Mouse (Mus musculus): Measurements from ENCODE around the gene AC153137.1. TPM values are rescaled to one million over a fixed set of nuclear protein-coding genes. Genes with fewer than 3 reads are reported as not detected.
"Not testable (repeated sequence)": the region's sequence is repeated elsewhere in the genome, so short reads cannot be mapped to it uniquely, and the experiment has no call there.

AC153137.1 gene
- not detected in 2 replicates for polyA plus RNA-seq (2015; fragmentation: Nextera tagmentation; extraction: Ambion mirVana)

- not testable (repeated sequence) for H3K36me3 ChIP-seq (ENCODE audit: control insufficient read depth, insufficient read depth, low read length)
Measured at GRCm38 (mm10) chr1:30977868-30978267, at the start of gene AC153137.1. Gene AC153137.1, minus strand, starts transcription at chr1:30977968.

GRCm38 (mm10) chr1:31023173-31023572 lies 45.4 kb upstream of the AC153137.1 start:
- Histone ChIP-seq H3K27me3 (ENCODE audit: control insufficient read depth, insufficient read depth, low read length) (no peaks in the 10 kb centered on the region), H3K4me1 (ENCODE audit: control insufficient read depth, insufficient read depth, low read length) (no peaks in the 10 kb centered on the region), H3K9ac (ENCODE audit: low read length) (no peak overlapping the region), H3K4me2 (ENCODE audit: low read depth, low read length) (no peak overlapping the region), H3K36me3 (ENCODE audit: control insufficient read depth, insufficient read depth, low read length) (no peaks in the 10 kb centered on the region), H3K4me3 (replicated peaks; ENCODE audit: low read length) (no peak overlapping the region), H3K9me3 (replicated peaks; ENCODE audit: control insufficient read depth, low read length) (no peaks in the 10 kb centered on the region), H3K27ac (ENCODE audit: low read length) (no peak overlapping the region)
- ATAC-seq (ENCODE audit: insufficient read depth, low FRiP score) = peak; percentile 68

More at GRCm38 (mm10) chr1:30977868-30978267, at the start of gene AC153137.1:
- not testable (repeated sequence) for H3K27ac ChIP-seq (ENCODE audit: low read length); H3K4me1 ChIP-seq (ENCODE audit: control insufficient read depth, insufficient read depth, low read length); ATAC-seq (ENCODE audit: insufficient read depth, low FRiP score); H3K9ac ChIP-seq (ENCODE audit: low read length); H3K4me2 ChIP-seq (ENCODE audit: low read depth, low read length); H3K4me3 ChIP-seq (replicated peaks; ENCODE audit: low read length); H3K9me3 ChIP-seq (replicated peaks; ENCODE audit: control insufficient read depth, low read length); H3K27me3 ChIP-seq (ENCODE audit: control insufficient read depth, insufficient read depth, low read length)
- 93% methylated on average over 5 of the region's 6 CpGs for WGBS

- H3K27ac ChIP-seq (ENCODE audit: low read length) = no peak overlapping the region
- no peaks in the 10 kb centered on the region for H3K36me3 ChIP-seq (ENCODE audit: control insufficient read depth, insufficient read depth, low read length)
- no peaks in the 10 kb centered on the region for H3K27me3 ChIP-seq (ENCODE audit: control insufficient read depth, insufficient read depth, low read length)
- H3K4me1 ChIP-seq (ENCODE audit: control insufficient read depth, insufficient read depth, low read length) = 0 out of 2 replicates have a peak, but pooled peaks cover 5% of the 10 kb centered on the region
- H3K4me2 ChIP-seq (ENCODE audit: low read depth, low read length) = no peak overlapping the region
- H3K9ac ChIP-seq (ENCODE audit: low read length) = no peak overlapping the region
- no peak overlapping the region for H3K4me3 ChIP-seq (replicated peaks; ENCODE audit: low read length)
- ATAC-seq (ENCODE audit: insufficient read depth, low FRiP score) = no peak
- 66% methylated on average over 6 of the region's 6 CpGs for WGBS
- H3K9me3 ChIP-seq (replicated peaks; ENCODE audit: control insufficient read depth, low read length) = no peaks in the 10 kb centered on the region
Measured at GRCm38 (mm10) chr1:31019283-31019682, 41.5 kb upstream of the AC153137.1 start.

- H3K27ac ChIP-seq (ENCODE audit: low read length) = no peak overlapping the region
- H3K4me3 ChIP-seq (replicated peaks; ENCODE audit: low read length) = no peak overlapping the region
- H3K9me3 ChIP-seq (replicated peaks; ENCODE audit: control insufficient read depth, low read length) = no peaks in the 10 kb centered on the region
- WGBS = 65% methylated on average over 5 of the region's 5 CpGs
- no peaks in the 10 kb centered on the region for H3K36me3 ChIP-seq (ENCODE audit: control insufficient read depth, insufficient read depth, low read length)
- no peaks in the 10 kb centered on the region for H3K27me3 ChIP-seq (ENCODE audit: control insufficient read depth, insufficient read depth, low read length)
- peak; percentile 13; the same call in 1 of the 2 replicates for ATAC-seq (ENCODE audit: insufficient read depth, low FRiP score)
- no peak overlapping the region for H3K9ac ChIP-seq (ENCODE audit: low read length)
- 0 out of 2 replicates have a peak, but pooled peaks cover 5% of the 10 kb centered on the region for H3K4me1 ChIP-seq (ENCODE audit: control insufficient read depth, insufficient read depth, low read length)
- no peak overlapping the region for H3K4me2 ChIP-seq (ENCODE audit: low read depth, low read length)
Measured at GRCm38 (mm10) chr1:31017377-31017776, 39.6 kb upstream of the AC153137.1 start.

DNA sequence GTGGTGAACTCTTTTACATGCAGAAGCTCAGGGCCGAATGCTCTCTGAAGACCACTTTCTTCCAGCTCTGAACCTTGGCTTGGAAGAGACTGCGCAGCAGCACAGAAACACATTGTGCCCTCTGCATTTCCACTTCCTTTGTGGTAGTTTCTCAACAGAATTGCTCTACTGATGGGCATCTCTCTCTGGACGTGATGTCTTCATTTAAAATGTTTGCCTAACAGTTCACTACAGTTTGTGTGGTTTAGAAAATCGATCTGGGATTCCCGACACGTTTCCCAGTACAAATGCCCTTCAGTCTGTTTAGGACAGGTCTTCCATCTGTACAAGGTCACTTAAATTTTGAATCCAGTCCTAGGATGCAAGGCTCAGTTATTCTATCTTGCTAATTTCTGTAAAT lies 38.3 kb upstream of the AC153137.1 start:
- WGBS = 75% methylated on average over 6 of the region's 6 CpGs
- H3K4me1 ChIP-seq (ENCODE audit: control insufficient read depth, insufficient read depth, low read length) = 0 out of 2 replicates have a peak, but pooled peaks cover 5% of the 10 kb centered on the region
- no peak overlapping the region for H3K9ac ChIP-seq (ENCODE audit: low read length)
- H3K27ac ChIP-seq (ENCODE audit: low read length) = no peak overlapping the region
- H3K36me3 ChIP-seq (ENCODE audit: control insufficient read depth, insufficient read depth, low read length) = no peaks in the 10 kb centered on the region
- H3K27me3 ChIP-seq (ENCODE audit: control insufficient read depth, insufficient read depth, low read length) = no peaks in the 10 kb centered on the region
- no peak overlapping the region for H3K4me2 ChIP-seq (ENCODE audit: low read depth, low read length)
- no peak overlapping the region for H3K4me3 ChIP-seq (replicated peaks; ENCODE audit: low read length)
- H3K9me3 ChIP-seq (replicated peaks; ENCODE audit: control insufficient read depth, low read length) = no peaks in the 10 kb centered on the region
- ATAC-seq (ENCODE audit: insufficient read depth, low FRiP score) = no peak

DNA sequence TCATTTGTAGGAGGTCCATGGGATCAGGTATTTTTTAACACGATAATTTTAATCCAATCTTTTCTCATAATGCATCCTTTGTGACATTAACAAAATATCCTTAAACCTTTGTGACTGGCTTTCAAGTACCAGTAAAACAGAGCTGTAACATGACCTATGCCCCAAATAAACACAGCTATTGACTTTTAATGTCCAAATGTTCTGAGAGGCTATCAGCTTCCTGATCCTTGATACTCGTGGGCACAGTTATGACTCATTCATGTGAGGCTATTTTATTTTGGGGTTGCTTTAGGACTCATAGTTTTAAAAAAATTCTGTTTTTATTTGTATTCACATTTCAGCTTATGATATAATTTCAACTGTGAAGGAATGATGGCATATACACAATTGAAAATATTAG lies 37.5 kb upstream of the AC153137.1 start:
- no peaks in the 10 kb centered on the region for H3K27me3 ChIP-seq (ENCODE audit: control insufficient read depth, insufficient read depth, low read length)
- no peaks in the 10 kb centered on the region for H3K36me3 ChIP-seq (ENCODE audit: control insufficient read depth, insufficient read depth, low read length)
- H3K4me3 ChIP-seq (replicated peaks; ENCODE audit: low read length) = no peak overlapping the region
- no peak for ATAC-seq (ENCODE audit: insufficient read depth, low FRiP score)
- H3K9ac ChIP-seq (ENCODE audit: low read length) = no peak overlapping the region
- H3K4me1 ChIP-seq (ENCODE audit: control insufficient read depth, insufficient read depth, low read length) = 0 out of 2 replicates have a peak, but pooled peaks cover 5% of the 10 kb centered on the region
- H3K9me3 ChIP-seq (replicated peaks; ENCODE audit: control insufficient read depth, low read length) = no peaks in the 10 kb centered on the region
- H3K4me2 ChIP-seq (ENCODE audit: low read depth, low read length) = no peak overlapping the region
- WGBS = 57% methylated on average over 2 of the region's 2 CpGs
- no peak overlapping the region for H3K27ac ChIP-seq (ENCODE audit: low read length)

GRCm38 (mm10) chr1:30977239-30977638 lies 529 bp downstream of the AC153137.1 start:
- 80% methylated on average over 7 of the region's 7 CpGs for WGBS
- not testable (repeated sequence) for ATAC-seq (ENCODE audit: insufficient read depth, low FRiP score)

DNA sequence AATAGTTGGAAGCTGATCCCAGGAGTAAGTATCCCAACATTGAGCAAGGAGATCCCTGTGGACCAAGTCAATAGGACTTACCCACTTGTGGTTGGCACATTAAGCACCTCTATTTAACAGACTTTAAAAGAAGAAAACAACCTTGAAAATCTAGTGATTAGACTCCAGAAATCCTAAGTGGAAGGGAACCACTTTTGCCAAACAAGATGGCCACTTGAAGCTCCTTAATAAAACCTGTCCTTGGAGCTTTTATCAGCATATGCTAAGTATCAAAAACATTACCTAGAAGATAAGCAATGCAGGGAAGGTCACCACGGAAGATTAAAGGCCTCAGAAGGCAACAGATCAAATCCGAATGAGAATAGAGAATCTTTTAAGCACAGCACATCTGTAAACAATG lies 26.0 kb downstream of the AC153137.1 start:
- Histone ChIP-seq H3K36me3 (ENCODE audit: control insufficient read depth, insufficient read depth, low read length) (no peaks in the 10 kb centered on the region), H3K9ac (ENCODE audit: low read length) (no peak overlapping the region), H3K9me3 (replicated peaks; ENCODE audit: control insufficient read depth, low read length) (no peaks in the 10 kb centered on the region), H3K27ac (ENCODE audit: low read length) (no peak overlapping the region), H3K27me3 (ENCODE audit: control insufficient read depth, insufficient read depth, low read length) (no peaks in the 10 kb centered on the region), H3K4me2 (ENCODE audit: low read depth, low read length) (no peak overlapping the region), H3K4me1 (ENCODE audit: control insufficient read depth, insufficient read depth, low read length) (no peaks in the 10 kb centered on the region; the same call in 1 of the 2 replicates), H3K4me3 (replicated peaks; ENCODE audit: low read length) (no peak overlapping the region)
- no peak for ATAC-seq (ENCODE audit: insufficient read depth, low FRiP score)
- whole genome bisulfite sequencing = 57% methylated on average over 2 of the region's 2 CpGs

More at GRCm38 (mm10) chr1:30977239-30977638, 529 bp downstream of the AC153137.1 start:
- not testable (repeated sequence) for H3K27ac ChIP-seq (ENCODE audit: low read length); H3K4me2 ChIP-seq (ENCODE audit: low read depth, low read length); H3K36me3 ChIP-seq (ENCODE audit: control insufficient read depth, insufficient read depth, low read length); H3K9ac ChIP-seq (ENCODE audit: low read length); H3K27me3 ChIP-seq (ENCODE audit: control insufficient read depth, insufficient read depth, low read length); H3K4me3 ChIP-seq (replicated peaks; ENCODE audit: low read length); H3K9me3 ChIP-seq (replicated peaks; ENCODE audit: control insufficient read depth, low read length); H3K4me1 ChIP-seq (ENCODE audit: control insufficient read depth, insufficient read depth, low read length)

- H3K27me3 ChIP-seq (ENCODE audit: control insufficient read depth, insufficient read depth, low read length) = no peaks in the 10 kb centered on the region
- no peaks in the 10 kb centered on the region for H3K9me3 ChIP-seq (replicated peaks; ENCODE audit: control insufficient read depth, low read length)
- peak overlapping the region; percentile 51 for H3K4me2 ChIP-seq (ENCODE audit: low read depth, low read length)
- ATAC-seq (ENCODE audit: insufficient read depth, low FRiP score) = no peak
- peak overlapping the region; percentile 99 for H3K27ac ChIP-seq (ENCODE audit: low read length)
- no peaks in the 10 kb centered on the region for H3K36me3 ChIP-seq (ENCODE audit: control insufficient read depth, insufficient read depth, low read length)
- 22% methylated on average over 5 of the region's 5 CpGs for WGBS
- H3K4me1 ChIP-seq (ENCODE audit: control insufficient read depth, insufficient read depth, low read length) = no peaks in the 10 kb centered on the region; the same call in 1 of the 2 replicates
- H3K9ac ChIP-seq (ENCODE audit: low read length) = peak overlapping the region; percentile 81
- peak overlapping the region; percentile 91 for H3K4me3 ChIP-seq (replicated peaks; ENCODE audit: low read length)
Measured at GRCm38 (mm10) chr1:30950456-30950835, 27.3 kb downstream of the AC153137.1 start.
